Mouse (Mus musculus): Measurements from ENCODE around the gene Gm13539. TPM values are rescaled to one million over a fixed set of nuclear protein-coding genes. Genes with fewer than 3 reads are reported as not detected.
"Not testable (repeated sequence)": the region's sequence is repeated elsewhere in the genome, so short reads cannot be mapped to it uniquely, and the experiment has no call there.

The Gm13539 gene
- total RNA-seq, 2 experiments from 2014 or later, result not detected

GRCm38 (mm10) chr2:25815748-25816147, 33.7 kb downstream of the Gm13539 start, which contains the start of gene Glt6d1:
Gene Glt6d1 (minus strand): TSS chr2:25815848.
- DNase-seq (ENCODE audit: extremely low spot score in 1 of 2, low spot score in 2 of 2); intact Hi-C loops (cut with DNase I): not testable (repeated sequence)

DNA sequence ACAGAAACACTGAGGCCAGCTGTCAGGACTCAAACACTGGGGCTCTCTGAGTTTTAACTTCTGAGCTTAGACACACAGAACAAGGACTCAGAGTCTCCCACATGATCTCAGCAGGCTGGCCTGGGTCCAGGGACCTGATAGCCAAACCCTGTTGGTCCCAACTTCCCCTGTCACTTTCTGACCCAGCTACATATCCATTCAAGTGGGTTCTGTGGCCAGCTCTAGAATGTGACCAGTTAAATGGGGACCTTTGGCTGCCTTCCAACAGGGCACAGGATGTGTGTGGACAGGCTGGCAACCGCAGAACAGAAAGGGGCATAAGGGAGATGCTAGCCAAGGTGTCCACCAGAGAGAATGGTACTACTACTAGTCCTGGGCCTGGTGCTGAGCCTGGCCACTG, 40.7 kb downstream of the Gm13539 start, which contains the start of gene Lcn9:
Lcn9 (plus strand) TSS at position 348 of the 400 bp plus-strand sequence.
- peak; percentile 26 to 49 for DNase-seq (ENCODE audit: extremely low spot score in 1 of 2, low spot score in 2 of 2)

GRCm38 (mm10) chr2:25824751-25825150, 42.7 kb downstream of the Gm13539 start:
- DNase-seq (ENCODE audit: extremely low spot score in 1 of 2, low spot score in 2 of 2), result no peak
- intact Hi-C loops (cut with DNase I), result no loop called here

More for the DNA sequence above, 40.7 kb downstream of the Gm13539 start, which contains the start of gene Lcn9:
- intact Hi-C loops (cut with DNase I), result no loop called here

- intact Hi-C loops (cut with DNase I), result no loop called here
- DNase-seq (ENCODE audit: extremely low spot score in 1 of 2, low spot score in 2 of 2), result no peak
Measured at GRCm38 (mm10) chr2:25828344-25828947, 46.4 kb downstream of the Gm13539 start.

GRCm38 (mm10) chr2:25830786-25831185, 48.7 kb downstream of the Gm13539 start:
- intact Hi-C loops (cut with DNase I), result loop anchor here (10.0 kb wide), 2 partner anchors 154 to 314 kb away; partner anchors contain the start of gene Camsap1

DNA sequence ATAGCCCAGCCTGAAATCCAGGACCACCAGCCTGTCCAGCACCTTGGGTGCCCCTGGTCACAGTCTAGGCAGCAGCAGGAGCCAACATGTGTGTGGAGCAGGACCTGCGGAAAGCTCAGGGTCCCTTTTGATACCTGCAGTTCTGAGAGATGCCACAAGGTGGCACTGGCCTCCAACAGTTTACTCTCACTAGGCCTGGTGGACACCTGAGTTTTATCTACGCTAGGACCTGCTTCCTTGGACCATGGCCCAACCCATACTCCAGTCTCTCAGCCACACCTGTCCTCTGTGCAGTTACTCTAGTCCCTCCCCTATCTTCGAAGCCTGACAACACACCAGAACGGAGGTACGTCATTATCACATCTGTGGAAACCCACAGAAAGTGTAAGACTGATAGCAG, 54.2 kb downstream of the Gm13539 start:
- peak; percentile 68 to 75 for DNase-seq (ENCODE audit: extremely low spot score in 1 of 2, low spot score in 2 of 2)
- intact Hi-C loops (cut with DNase I), result loop anchor here (10.0 kb wide), 2 partner anchors 149 to 309 kb away; partner anchors contain the start of gene Camsap1

More at GRCm38 (mm10) chr2:25830786-25831185, 48.7 kb downstream of the Gm13539 start:
- no peak for DNase-seq (ENCODE audit: extremely low spot score in 1 of 2, low spot score in 2 of 2)

Other genes starting within 250 kb of the Gm13539 start
- gene Traf2, start 235.3 kb upstream of the Gm13539 start, total RNA-seq (2021), result 1 to 10 TPM; 7.8 to 8.6 TPM
- 100 to 1,000 TPM; 181 to 191 TPM for gene Edf1, start 224.4 kb upstream of the Gm13539 start, total RNA-seq (2021)
- gene Mamdc4, start 207.4 kb upstream of the Gm13539 start, total RNA-seq (2021), result 1 to 10 TPM; 1.7 to 2.2 TPM
- 100 to 1,000 TPM; 103 to 105 TPM for gene Phpt1, start 207.0 kb upstream of the Gm13539 start, total RNA-seq (2021)
- 100 to 1,000 TPM; 104 to 108 TPM for gene Ajm1, start 200.5 kb upstream of the Gm13539 start, total RNA-seq (2021)
- 10 to 100 TPM; 81.8 to 96.7 TPM for gene Rabl6, start 173.7 kb upstream of the Gm13539 start, total RNA-seq (2021)
- gene Ccdc183, start 164.6 kb upstream of the Gm13539 start, total RNA-seq (2021), result not detected
- gene Tmem141, start 160.3 kb upstream of the Gm13539 start, total RNA-seq (2021), result 10 to 100 TPM; 20.5 to 24.5 TPM
- under 1 TPM; 0.69 to 0.99 TPM for gene Fcna, start 154.2 kb upstream of the Gm13539 start, total RNA-seq (2021)
- not detected for gene Lcn8, start 129.1 kb upstream of the Gm13539 start, total RNA-seq (2021)
- gene Lcn5, start 124.3 kb upstream of the Gm13539 start, total RNA-seq (2021), result not detected
- gene Lcn6, start 105.5 kb upstream of the Gm13539 start, total RNA-seq (2021), result not detected
- not detected for gene Lcn10, start 99.5 kb upstream of the Gm13539 start, total RNA-seq (2021)
- gene Obp2a, start 82.2 kb upstream of the Gm13539 start, total RNA-seq (2021), result not detected
- gene Bmyc, start 75.5 kb upstream of the Gm13539 start, total RNA-seq (2021), result 10 to 100 TPM; 80.8 to 95.4 TPM
- gene Obp2b, start 45.2 kb upstream of the Gm13539 start, total RNA-seq (2021), result not detected
- not detected for gene Lcn3, start 16.7 kb upstream of the Gm13539 start, total RNA-seq (2021)
- not detected for gene Lcn11, start 5.2 kb upstream of the Gm13539 start, total RNA-seq (2021)
- not detected for gene Glt6d1, start 33.6 kb downstream of the Gm13539 start, total RNA-seq (2021)
- not detected for gene Lcn9, start 40.9 kb downstream of the Gm13539 start, total RNA-seq (2021)
- gene Sohlh1, start 65.0 kb downstream of the Gm13539 start, total RNA-seq (2021), result not detected
- gene Kcnt1, start 81.5 kb downstream of the Gm13539 start, total RNA-seq (2021), result 100 to 1,000 TPM in 1 of 2 experiments, 10 to 100 TPM in 1; 94.7 to 126 TPM
- gene Camsap1, start 201.0 kb downstream of the Gm13539 start, total RNA-seq (2021), result 100 to 1,000 TPM; 155 to 168 TPM
- gene Ubac1, start 239.5 kb downstream of the Gm13539 start, total RNA-seq (2021), result 10 to 100 TPM; 82.3 to 85.1 TPM

Data from left cerebral cortex, postnatal 10 days (tissue).